Mouse (Mus musculus) c-Kit-positive CD71-positive TER-119-positive erythroid progenitor cells, embryonic 14.5 days (primary cell): Measurements from ENCODE around the gene Cort.
"Not testable (repeated sequence)": the region's sequence is repeated elsewhere in the genome, so short reads cannot be mapped to it uniquely, and the experiment has no call there.

Experiments used
- DNase-seq: peaks from one replicate; pipeline ENCODE4 v3.0.0-alpha.2; 2013; ENCODE audit warnings: low spot score

Cort gene

GRCm38 (mm10) chr4:149147528-149147927, 21.0 kb upstream of the Cort start:
- no peak for DNase-seq

GRCm38 (mm10) chr4:149145151-149145550, 18.6 kb upstream of the Cort start:
- DNase-seq: no peak

GRCm38 (mm10) chr4:149144459-149144858, 17.9 kb upstream of the Cort start:
- DNase-seq: peak; percentile 70

DNA sequence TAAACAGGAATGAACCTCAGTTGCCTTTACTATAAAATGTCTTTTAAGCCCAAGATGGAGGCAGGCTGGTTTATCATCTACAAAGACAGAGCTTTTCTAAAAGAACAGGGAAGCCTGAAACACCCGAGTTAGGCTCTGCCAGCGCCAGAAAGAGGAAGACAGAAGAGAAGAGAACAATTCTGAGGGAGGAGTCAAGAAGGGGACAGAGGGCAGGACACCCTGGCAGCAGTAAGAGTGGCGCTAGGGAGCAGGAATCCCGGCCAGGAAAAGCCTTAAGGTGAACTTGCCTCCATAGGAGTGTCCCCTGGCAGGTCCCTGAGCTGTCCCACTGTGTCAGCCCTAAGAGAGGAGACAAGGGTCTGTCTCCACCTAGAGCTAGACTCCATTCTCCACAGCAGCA, 17.0 kb upstream of the Cort start:
- DNase-seq: no peak

DNA sequence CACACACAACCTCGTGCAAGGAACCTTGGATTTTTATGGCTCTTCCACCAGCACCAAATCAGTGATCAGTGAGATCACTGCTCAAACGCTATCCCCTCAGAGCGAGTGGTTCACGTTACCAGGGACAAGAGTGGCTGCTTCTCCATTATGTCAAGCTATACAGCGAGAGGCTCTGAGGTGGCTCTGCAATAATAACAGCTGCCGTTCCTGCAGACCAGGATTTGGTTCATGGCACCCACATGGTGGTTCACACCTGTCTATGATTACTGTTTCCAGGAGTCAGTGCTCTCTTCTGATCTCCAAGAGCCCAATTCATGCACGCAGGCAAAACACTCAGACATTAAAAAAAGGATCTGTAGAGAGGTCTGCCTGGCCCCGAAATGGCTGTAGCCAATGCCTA, 12.0 kb upstream of the Cort start:
- DNase-seq: no peak

DNA sequence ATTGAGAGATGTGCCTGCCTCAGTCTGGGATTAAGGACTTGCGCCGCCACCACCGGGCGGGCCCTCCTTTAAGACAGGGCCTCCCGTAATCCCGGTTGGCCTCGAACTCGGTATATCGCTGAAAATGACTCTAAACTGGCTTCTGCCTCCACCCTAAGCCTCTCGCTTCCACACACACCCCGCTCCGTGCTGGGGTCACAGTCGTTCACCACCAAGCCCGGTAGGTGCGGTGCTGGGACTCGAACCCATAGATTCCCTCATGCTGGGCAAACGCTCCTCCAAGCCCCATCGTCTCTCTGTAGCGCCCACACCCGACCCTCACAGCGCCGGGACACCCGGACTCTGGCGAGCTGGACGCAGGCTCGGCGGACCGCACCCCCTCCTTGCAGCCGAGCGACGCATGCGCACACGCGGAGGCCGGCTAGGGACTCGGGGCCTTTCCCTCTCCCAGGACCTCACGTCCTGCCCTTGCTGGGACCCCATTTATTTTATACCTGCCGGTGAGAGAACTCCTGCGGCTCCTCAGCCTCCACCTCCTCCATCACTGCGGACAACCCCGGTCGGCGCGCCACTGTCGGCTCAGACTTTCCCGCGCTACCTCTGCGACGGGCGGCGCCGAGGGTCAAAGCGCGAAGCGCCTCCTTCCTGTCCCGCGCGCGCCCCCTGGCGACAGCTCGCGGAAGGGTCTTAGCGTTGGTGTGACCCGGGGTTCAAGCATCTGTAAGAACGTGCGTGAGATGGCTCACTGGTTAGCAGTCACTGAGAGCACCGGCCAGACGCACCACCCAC, 10.6 kb upstream of the Cort start, which contains the start of gene Cenps:
Gene Cenps (minus strand): TSS at position 648 of the 789 bp plus-strand sequence.
- peak; percentile 84 for DNase-seq

GRCm38 (mm10) chr4:149136116-149136850, 9.7 kb upstream of the Cort start:
- no peak for DNase-seq

- no peak for DNase-seq
Observed at GRCm38 (mm10) chr4:149133395-149133794, 6.8 kb upstream of the Cort start.

- DNase-seq: no peak
Observed at GRCm38 (mm10) chr4:149131789-149132565, 5.4 kb upstream of the Cort start.

GRCm38 (mm10) chr4:149131021-149131752, 4.6 kb upstream of the Cort start:
- no peak for DNase-seq

- no peak for DNase-seq
Observed at GRCm38 (mm10) chr4:149128467-149128866, 1.9 kb upstream of the Cort start.

DNA sequence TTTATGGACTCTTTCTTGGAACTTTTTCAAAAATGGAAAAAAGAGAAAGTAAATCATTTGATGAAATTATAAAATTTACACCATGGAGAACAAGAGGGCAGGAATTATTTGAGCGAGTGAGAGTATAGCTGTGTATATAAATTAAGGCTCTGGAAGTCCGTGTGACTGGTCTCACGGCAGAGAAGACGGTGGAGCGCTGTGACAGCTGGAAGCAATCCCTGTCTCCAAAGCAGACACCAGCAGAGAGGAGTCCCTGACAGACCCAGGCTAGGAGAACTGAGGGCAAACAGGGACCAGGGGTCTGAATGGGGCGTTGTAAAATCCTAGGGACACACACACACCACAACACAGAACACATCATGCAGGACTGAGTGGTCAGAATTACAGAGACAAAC, 451 bp downstream of the Cort start:
- DNase-seq: no peak

DNA sequence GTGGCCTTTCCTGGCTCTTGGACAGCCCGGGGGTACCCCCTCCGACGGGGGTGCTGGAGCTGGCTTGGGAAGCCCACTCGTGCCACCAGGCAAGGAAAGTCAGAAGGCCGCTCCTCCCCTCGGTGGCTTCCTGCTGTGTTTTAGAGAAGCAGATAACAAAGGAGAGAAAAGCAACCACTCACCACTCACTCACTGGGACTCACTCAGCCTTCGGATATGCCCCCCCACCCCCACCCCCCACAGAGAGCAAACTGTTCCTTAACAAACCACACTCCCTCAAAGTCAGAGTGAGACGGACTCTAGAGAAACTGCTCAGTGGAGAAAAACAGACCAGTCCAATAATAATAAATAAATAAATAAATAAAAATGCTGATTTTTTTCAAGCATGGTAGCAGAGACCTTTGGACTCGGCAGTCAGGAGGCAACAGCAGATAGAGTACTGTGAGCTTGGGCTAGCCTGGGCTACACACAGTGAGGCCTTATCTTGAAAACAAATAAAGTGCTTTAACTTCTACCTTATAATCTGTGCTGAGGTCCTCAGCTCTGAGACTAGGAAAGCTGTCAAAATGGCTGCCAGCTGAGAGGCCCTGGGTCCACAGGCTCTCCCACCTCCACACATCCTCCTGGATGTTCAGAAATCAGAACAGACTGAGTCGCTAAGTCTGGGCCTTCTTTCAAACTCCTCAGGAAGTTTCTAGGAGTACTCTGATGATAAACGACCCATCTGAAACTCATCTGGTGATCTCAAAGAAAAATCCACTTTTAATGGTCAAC, 1.0 kb downstream of the Cort start:
- no peak for DNase-seq

DNA sequence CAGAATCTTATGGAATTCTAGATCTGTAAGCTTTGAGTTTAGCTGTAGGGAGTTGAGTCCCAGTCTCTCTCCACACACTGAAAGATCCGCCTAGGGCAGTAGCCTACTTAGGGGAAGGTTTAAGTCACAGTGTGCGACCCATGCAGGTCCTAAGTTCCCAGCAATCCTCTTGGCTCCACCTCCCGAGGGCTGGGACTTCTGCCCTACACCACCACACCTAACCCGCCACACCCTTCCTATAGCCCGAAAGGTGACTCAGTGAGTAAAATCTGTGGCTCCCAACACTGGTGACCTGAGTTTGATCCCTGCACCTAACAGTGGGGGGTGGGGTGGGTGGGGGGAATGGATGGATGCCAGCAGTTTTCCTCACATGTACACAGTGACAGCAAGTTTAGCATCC, 3.1 kb downstream of the Cort start:
- DNase-seq: no peak

- not testable (repeated sequence) for DNase-seq
Observed at GRCm38 (mm10) chr4:149119978-149120562, 6.5 kb downstream of the Cort start.

- DNase-seq: peak; percentile 83
Observed at GRCm38 (mm10) chr4:149103875-149104561, 22.5 kb downstream of the Cort start, which contains the start of gene Dffa. TSS of gene Dffa (plus strand) at chr4:149104146.

- no peak for DNase-seq
Observed at GRCm38 (mm10) chr4:149101456-149101855, 25.1 kb downstream of the Cort start.

DNA sequence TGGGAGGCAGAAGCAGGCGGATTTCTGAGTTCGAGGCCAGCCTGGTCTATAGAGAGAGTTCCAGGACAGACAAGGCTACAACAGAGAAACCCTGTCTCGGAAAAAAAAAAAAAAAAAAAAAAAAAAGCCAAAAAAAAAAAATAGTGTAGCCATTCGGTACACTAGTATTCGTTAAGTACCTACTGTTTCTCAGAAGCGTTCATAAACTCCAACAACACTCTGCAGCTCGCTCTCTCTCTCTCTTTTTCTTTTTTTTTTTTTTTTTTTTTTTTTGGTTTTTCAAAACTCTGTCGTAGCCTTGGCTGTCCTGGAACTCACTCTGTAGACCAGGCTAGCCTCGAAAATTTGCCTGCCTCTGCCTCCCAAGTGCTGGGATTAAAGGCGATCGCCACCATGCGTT, 26.1 kb downstream of the Cort start:
- not testable (repeated sequence) for DNase-seq

GRCm38 (mm10) chr4:149099369-149100017, 27.1 kb downstream of the Cort start, which contains the start of gene Pex14:
TSS of gene Pex14 (minus strand) at chr4:149099876.
- peak; percentile 84 for DNase-seq
